Mouse (Mus musculus) kidney, adult 2 months (tissue): Measurements from ENCODE around the gene Gm12355.

Source experiments
- CTCF ChIP-seq: fragments of 200-500 bp; conservative IDR thresholded peaks from 2 replicates; pipeline ENCODE4 v1.5.1; 2011; ENCODE audit warnings: low read depth, mild to moderate bottlenecking, control low read depth, low read length, moderate library complexity, mixed read lengths; ENCODE audit not compliant: insufficient read depth, insufficient read length
- POLR2A ChIP-seq: fragments of 200-500 bp; IDR thresholded peaks from one replicate; pipeline ENCODE4 v1.6.1; 2011; ENCODE audit warnings: low read depth, low read length, control low read depth

GRCm38 (mm10) chr11:98606763-98607162, 18.7 kb downstream of the Gm12355 start:
- TF ChIP-seq CTCF (peak; percentile 27; the same call in 1 of the 2 replicates), POLR2A (no peak)
